Mouse (Mus musculus) A20 (cell line): Measurements from ENCODE around the gene Irf2bpl.
A peak's percentile ranks its signal among the peaks of the same experiment; 100 is the strongest.

Experiments
- DNase-seq: peaks from one replicate; pipeline ENCODE4 v3.0.0-alpha.2; 2011; ENCODE audit warnings: low read depth, low spot score

Irf2bpl gene

GRCm38 (mm10) chr12:86884197-86885058 is at the start of gene Irf2bpl:
Gene Irf2bpl (minus strand): TSS chr12:86884798.
- DNase-seq, result peak; percentile 99

GRCm38 (mm10) chr12:86932575-86932952 is 48.0 kb upstream of the Irf2bpl start:
- no peak for DNase-seq

GRCm38 (mm10) chr12:86931919-86932574 is 47.4 kb upstream of the Irf2bpl start:
- no peak for DNase-seq

- no peak for DNase-seq
These were observed 46.5 kb upstream of the Irf2bpl start for GRCm38 (mm10) chr12:86930934-86931729.

GRCm38 (mm10) chr12:86923837-86924236 is 39.2 kb upstream of the Irf2bpl start:
- DNase-seq, result peak; percentile 71

GRCm38 (mm10) chr12:86918983-86919722 is 34.6 kb upstream of the Irf2bpl start:
- no peak for DNase-seq

GRCm38 (mm10) chr12:86918361-86918967 is 33.9 kb upstream of the Irf2bpl start:
- no peak for DNase-seq

GRCm38 (mm10) chr12:86916796-86917573 is 32.4 kb upstream of the Irf2bpl start:
- no peak for DNase-seq

GRCm38 (mm10) chr12:86915617-86916016 is 31.0 kb upstream of the Irf2bpl start:
- no peak for DNase-seq

- DNase-seq, result no peak
These were observed 30.2 kb upstream of the Irf2bpl start for GRCm38 (mm10) chr12:86914756-86915155.

GRCm38 (mm10) chr12:86914351-86914750 is 29.8 kb upstream of the Irf2bpl start:
- DNase-seq, result no peak

- no peak for DNase-seq
These were observed 27.9 kb upstream of the Irf2bpl start for GRCm38 (mm10) chr12:86912335-86913093.

- DNase-seq, result no peak
These were observed 26.9 kb upstream of the Irf2bpl start for GRCm38 (mm10) chr12:86911482-86911931.

GRCm38 (mm10) chr12:86906395-86906794 is 21.8 kb upstream of the Irf2bpl start:
- peak; percentile 82 for DNase-seq

- DNase-seq, result no peak
These were observed 21.3 kb upstream of the Irf2bpl start for GRCm38 (mm10) chr12:86905876-86906275.

GRCm38 (mm10) chr12:86905203-86905602 is 20.6 kb upstream of the Irf2bpl start:
- peak; percentile 57 for DNase-seq

- no peak for DNase-seq
These were observed 19.5 kb upstream of the Irf2bpl start for GRCm38 (mm10) chr12:86903828-86904806.
